Mouse (Mus musculus) spleen, adult 2 months (tissue): ENCODE results near the gene Grrp1. TPM values are rescaled to one million over a fixed set of nuclear protein-coding genes. Genes with fewer than 3 reads are reported as not detected.

Experiments
- DNase-seq, 2 experiments: peaks; one replicate each; pipeline versions ENCODE4 v3.0.0 to v3.0.0-alpha.2; 2012 to 2021; ENCODE audit warnings: low spot score in 2 of 2, low read depth in 1 of 2
- H3K27ac ChIP-seq: fragments of 200-500 bp; 2 replicates; pipeline ENCODE4 v1.5.1; 2012; ENCODE audit warnings: low read length, inconsistent platforms; ENCODE audit not compliant: insufficient read depth
- H3K27me3 ChIP-seq: fragments of 200-500 bp; 2 replicates; pipeline ENCODE4 v1.6.1; 2012; ENCODE audit warnings: mild to moderate bottlenecking, moderate library complexity, low read length, inconsistent platforms; ENCODE audit not compliant: control insufficient read depth, insufficient read depth
- H3K36me3 ChIP-seq: fragments of 200-500 bp; 2 replicates; pipeline ENCODE4 v1.6.1; 2012; ENCODE audit warnings: mild to moderate bottlenecking, low read length, inconsistent platforms; ENCODE audit not compliant: control insufficient read depth, insufficient read depth
- H3K4me1 ChIP-seq: fragments of 200-500 bp; 2 replicates; pipeline ENCODE4 v1.6.1; 2011; ENCODE audit warnings: inconsistent platforms; ENCODE audit not compliant: control insufficient read depth, insufficient read depth, insufficient read length
- H3K4me3 ChIP-seq: fragments of 200-500 bp; 2 replicates; pipeline ENCODE4 v1.5.1; 2011; ENCODE audit warnings: mild to moderate bottlenecking, inconsistent platforms; ENCODE audit not compliant: insufficient read depth, insufficient read length; ENCODE audit errors: extremely low read depth
- CTCF ChIP-seq: fragments of 200-500 bp; IDR thresholded peaks from 2 replicates; pipeline ENCODE4 v1.5.1; 2011; ENCODE audit warnings: mild to moderate bottlenecking, inconsistent platforms; ENCODE audit not compliant: insufficient read depth, insufficient read length, insufficient replicate concordance; ENCODE audit errors: extremely low read depth
- POLR2A ChIP-seq: fragments of 200-500 bp; IDR thresholded peaks from 2 replicates; pipeline ENCODE4 v1.6.1; 2011; ENCODE audit warnings: low read depth, low read length, inconsistent platforms
- WGBS: fragments of 180-500 bp; shearing (Covaris S2); methylation state at CpG from one replicate; pipeline ENCODE4 v1.1.7; 2018; 5-methylcytosine and 5-hydroxymethylcytosine counted together
- polyA plus RNA-seq: library from polyadenylated mRNA; depleted of rRNA; stranded (reverse); fragments of >200 nt; gene quantifications from 2 replicates; pipeline ENCODE4 v1.2.3, GENCODE M21; 2012

Gene Grrp1
- polyA plus RNA-seq, 1 experiment = 6.9 TPM

DNA sequence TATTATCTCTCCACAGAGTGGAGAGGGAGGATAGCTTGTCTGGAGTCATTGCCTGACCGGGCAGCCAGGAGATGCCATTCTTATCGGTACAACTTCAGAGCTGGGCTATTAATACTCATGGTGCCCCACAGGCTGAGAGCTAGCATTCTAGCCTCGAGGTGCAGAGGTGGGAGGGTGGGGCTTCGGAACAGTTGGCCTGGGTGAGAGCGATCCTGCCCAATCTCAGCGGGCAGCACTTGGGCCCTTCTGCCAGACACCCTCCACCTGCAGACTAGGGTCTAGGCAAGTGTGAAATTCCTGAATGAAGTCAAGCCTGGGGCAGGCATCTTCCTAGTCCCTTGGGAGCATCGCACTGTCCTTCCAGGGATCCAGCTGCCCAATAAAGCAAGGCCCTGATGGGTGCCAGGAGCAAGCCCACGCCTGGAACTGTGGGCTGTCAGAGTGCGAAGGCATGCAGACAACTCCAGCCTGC is 39.8 kb upstream of the Grrp1 start:
- H3K36me3 ChIP-seq = no peaks in the 10 kb centered on the region
- no peak overlapping the region for H3K27ac ChIP-seq
- no peak for DNase-seq
- H3K4me1 ChIP-seq = no peaks in the 10 kb centered on the region
- no peaks in the 10 kb centered on the region for H3K27me3 ChIP-seq
- whole genome bisulfite sequencing = 63% methylated on average over 9 of the region's 9 CpGs
- no peak for TF ChIP-seq CTCF
- no peak for TF ChIP-seq POLR2A
- H3K4me3 ChIP-seq = no peak overlapping the region

GRCm38 (mm10) chr4:134293061-134293691 is 39.3 kb upstream of the Grrp1 start:
- Histone ChIP-seq H3K36me3 (no peaks in the 10 kb centered on the region), H3K27me3 (no peaks in the 10 kb centered on the region), H3K27ac (no peak overlapping the region), H3K4me3 (no peak overlapping the region), H3K4me1 (peaks cover 4% of the 10 kb centered on the region; the same call in 1 of the 2 replicates)
- DNase-seq = no peak
- TF ChIP-seq POLR2A = no peak
- TF ChIP-seq CTCF = no peak
- 73% methylated on average over 18 of the region's 18 CpGs for WGBS

DNA sequence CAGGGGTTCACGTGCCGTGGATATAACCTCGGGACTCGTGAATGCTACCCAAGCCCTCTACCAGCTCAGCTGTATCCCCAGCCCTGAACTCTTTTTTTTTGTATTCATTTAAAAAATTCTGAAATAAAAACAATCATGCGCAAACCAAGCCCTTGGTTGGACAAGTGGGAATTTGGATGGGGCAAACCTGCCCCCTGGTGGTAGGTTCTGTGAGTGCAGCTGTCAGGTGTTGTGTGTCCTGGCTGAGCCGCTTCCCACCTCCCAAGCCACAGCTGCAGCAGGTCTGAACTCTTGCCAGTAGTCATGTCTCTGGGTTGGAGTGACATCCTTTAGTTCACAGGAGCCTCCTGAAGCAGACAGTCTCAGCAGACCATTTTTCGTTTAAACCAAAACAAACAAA is 38.2 kb upstream of the Grrp1 start:
- Histone ChIP-seq H3K27me3 (no peaks in the 10 kb centered on the region), H3K4me1 (peaks cover 4% of the 10 kb centered on the region; the same call in 1 of the 2 replicates), H3K36me3 (no peaks in the 10 kb centered on the region), H3K4me3 (no peak overlapping the region), H3K27ac (no peak overlapping the region)
- 16% methylated on average over 7 of the region's 7 CpGs for WGBS
- peak; percentile 54 to 69 for DNase-seq
- TF ChIP-seq POLR2A (no peak), CTCF (peak; percentile 89; the same call in 1 of the 2 replicates)

GRCm38 (mm10) chr4:134288397-134289256 is 34.7 kb upstream of the Grrp1 start:
- Histone ChIP-seq H3K27me3 (no peaks in the 10 kb centered on the region), H3K36me3 (0 out of 2 replicates have a peak, but pooled peaks cover 4% of the 10 kb centered on the region), H3K4me3 (no peak overlapping the region), H3K4me1 (peaks cover 11% of the 10 kb centered on the region; the same call in 1 of the 2 replicates), H3K27ac (peak overlapping the region; percentile 28; the same call in 1 of the 2 replicates)
- 49% methylated on average over 11 of the region's 11 CpGs for WGBS
- no peak for DNase-seq
- TF ChIP-seq POLR2A (no peak), CTCF (no peak)

DNA sequence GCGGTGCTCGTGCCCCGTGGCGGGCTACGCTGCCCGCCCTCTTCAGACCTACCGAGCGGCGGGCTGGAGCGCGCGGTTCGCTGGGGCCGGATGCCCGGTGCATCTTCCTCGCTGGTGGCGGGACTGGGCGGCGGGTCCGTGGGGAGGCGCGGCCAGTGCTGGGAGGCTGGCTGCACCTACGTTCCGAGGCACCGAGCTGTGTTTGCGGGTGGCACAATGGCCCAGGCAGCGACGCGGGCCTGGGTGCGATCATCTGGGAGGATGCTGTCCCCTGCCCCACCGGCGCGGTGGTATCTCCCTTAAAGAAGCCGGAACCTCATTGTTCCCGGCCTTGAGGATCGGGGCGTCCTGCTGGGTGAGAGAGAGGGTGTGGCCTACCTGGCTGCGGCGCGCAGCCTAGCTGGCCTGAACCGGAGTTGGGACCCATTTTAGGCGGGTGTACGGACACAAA is 33.7 kb upstream of the Grrp1 start, which contains the start of gene Pdik1l:
Gene Pdik1l, minus strand, starts transcription at position 321 of the 451 bp plus-strand sequence.
- WGBS = under 1% methylated on average over 41 of the region's 43 CpGs
- TF ChIP-seq CTCF = no peak
- no peak for TF ChIP-seq POLR2A
- H3K27ac ChIP-seq = peak within 1 kb of the TSS; percentile 97
- peak within 1 kb of the TSS; percentile 99 for H3K4me3 ChIP-seq
- H3K27me3 ChIP-seq = no peaks in the 10 kb centered on the region
- DNase-seq = peak; percentile 65 to 70
- H3K36me3 ChIP-seq = 0 out of 2 replicates have a peak, but pooled peaks cover 5% of the 10 kb centered on the region
- H3K4me1 ChIP-seq = peaks cover 11% of the 10 kb centered on the region; the same call in 1 of the 2 replicates

GRCm38 (mm10) chr4:134287168-134287564 is 33.3 kb upstream of the Grrp1 start:
- peak overlapping the region; percentile 99 for H3K4me3 ChIP-seq
- peaks cover 6% of the 10 kb centered on the region for H3K36me3 ChIP-seq
- peak; percentile 59; the same call in 1 of the 2 replicates for TF ChIP-seq POLR2A
- no peak for TF ChIP-seq CTCF
- peak; percentile 82 to 93 for DNase-seq
- H3K4me1 ChIP-seq = peaks cover 11% of the 10 kb centered on the region; the same call in 1 of the 2 replicates
- under 1% methylated on average over 30 of the region's 59 CpGs for WGBS
- peak overlapping the region; percentile 97 for H3K27ac ChIP-seq
- no peaks in the 10 kb centered on the region for H3K27me3 ChIP-seq
